Mouse (Mus musculus) hindbrain, embryonic 14.5 days (tissue): ENCODE results near the gene Ing4. TPM values are rescaled to one million over a fixed set of nuclear protein-coding genes. Genes with fewer than 3 reads are reported as not detected.

ENCODE experiments used
- ATAC-seq: fragments of 200-750 bp; cut with Nextera tagmentation; 2 replicates; pipeline ENCODE4 v1.8.0; 2017; ENCODE audit warnings: moderate number of reproducible peaks, mild to moderate bottlenecking, moderate TSS enrichment, moderate library complexity; ENCODE audit not compliant: low FRiP score
- DNase-seq: peaks from one replicate; pipeline ENCODE4 v3.0.0-alpha.2; 2015; ENCODE audit warnings: low spot score
- H3K27ac ChIP-seq: fragments of 300-500 bp; sonication (generic); 2 replicates; pipeline ENCODE4 v1.5.1; 2014; ENCODE audit warnings: mild to moderate bottlenecking, moderate library complexity
- H3K27me3 ChIP-seq: fragments of 300-500 bp; sonication (generic); 2 replicates; pipeline ENCODE4 v1.6.1; 2014; ENCODE audit warnings: mild to moderate bottlenecking, low read length, mixed read lengths; ENCODE audit not compliant: control insufficient read depth, insufficient read depth
- H3K36me3 ChIP-seq: fragments of 300-500 bp; sonication (generic); replicated peaks from 2 replicates; pipeline ENCODE4 v1.6.1; 2014; ENCODE audit not compliant: control insufficient read depth, insufficient read depth
- H3K4me1 ChIP-seq: fragments of 300-500 bp; sonication (generic); replicated peaks from 2 replicates; pipeline ENCODE4 v1.6.1; 2014; ENCODE audit warnings: antibody characterized with exemption, low read length, mixed read lengths; ENCODE audit not compliant: control insufficient read depth, insufficient read depth
- H3K4me2 ChIP-seq: fragments of 300-500 bp; sonication (generic); replicated peaks from 2 replicates; pipeline ENCODE4 v1.6.1; 2014; ENCODE audit warnings: mild to moderate bottlenecking, moderate library complexity
- H3K4me3 ChIP-seq: fragments of 300-500 bp; sonication (generic); replicated peaks from 2 replicates; pipeline ENCODE4 v1.5.1; 2014; ENCODE audit warnings: mild to moderate bottlenecking, low read length
- H3K9ac ChIP-seq: fragments of 300-500 bp; sonication (generic); 2 replicates; pipeline ENCODE4 v1.6.1; 2014
- H3K9me3 ChIP-seq: fragments of 300-500 bp; sonication (generic); 2 replicates; pipeline ENCODE4 v1.6.1; 2016; ENCODE audit warnings: low read length; ENCODE audit not compliant: control insufficient read depth
- WGBS: fragments of 180-500 bp; shearing (Covaris S2); extraction: QIAGEN DNeasy Blood & Tissue Kit; methylation state at CpG from one replicate; pipeline ENCODE4 v1.1.7; 2014; 5-methylcytosine and 5-hydroxymethylcytosine counted together
- polyA plus RNA-seq: library from polyadenylated mRNA; unstranded; fragments of >200 nt; fragmentation: Nextera tagmentation; extraction: Ambion mirVana; gene quantifications from 2 replicates; pipeline ENCODE4 v1.2.1, GENCODE M21; 2014

Ing4 gene
- polyA plus RNA-seq, 1 experiment from 2014 or later: 112 TPM

DNA sequence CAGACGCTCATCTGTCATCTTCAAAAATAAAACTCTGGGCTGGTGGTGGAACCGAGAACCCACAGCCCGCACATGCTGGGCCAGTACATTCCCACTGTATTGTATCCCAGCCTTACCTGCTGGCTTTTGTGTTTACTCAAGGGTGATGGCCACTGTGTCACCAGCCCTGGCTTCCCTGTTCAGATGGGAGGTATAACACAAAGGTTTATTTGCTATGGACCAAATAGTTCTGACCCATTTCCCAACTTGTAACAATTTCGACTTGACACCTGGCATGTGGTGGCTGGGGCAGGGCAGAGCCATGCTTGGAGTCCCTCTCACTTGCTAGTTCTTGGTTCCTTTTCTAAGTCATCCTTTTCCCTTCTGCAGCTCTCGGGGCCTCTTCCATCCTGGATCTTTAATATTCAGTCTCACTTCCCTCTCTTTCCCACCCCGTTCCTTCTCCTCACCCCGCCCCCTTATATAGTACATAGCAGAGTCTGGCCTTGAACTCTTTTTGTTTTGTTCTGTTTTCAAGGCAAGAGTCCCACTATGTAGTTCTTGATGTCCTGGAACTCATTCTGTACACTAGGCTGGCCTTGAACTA is 43.3 kb downstream of the Ing4 start:
- Histone ChIP-seq H3K36me3 (no peaks in the 10 kb centered on the region), H3K4me2 (no peak overlapping the region), H3K4me1 (peaks cover 5% of the 10 kb centered on the region), H3K9ac (no peak overlapping the region), H3K27me3 (no peaks in the 10 kb centered on the region), H3K27ac (no peak overlapping the region), H3K4me3 (no peak overlapping the region), H3K9me3 (no peaks in the 10 kb centered on the region)
- no peak for DNase-seq
- no peak for ATAC-seq
- 88% methylated on average over 7 of the region's 7 CpGs for WGBS

DNA sequence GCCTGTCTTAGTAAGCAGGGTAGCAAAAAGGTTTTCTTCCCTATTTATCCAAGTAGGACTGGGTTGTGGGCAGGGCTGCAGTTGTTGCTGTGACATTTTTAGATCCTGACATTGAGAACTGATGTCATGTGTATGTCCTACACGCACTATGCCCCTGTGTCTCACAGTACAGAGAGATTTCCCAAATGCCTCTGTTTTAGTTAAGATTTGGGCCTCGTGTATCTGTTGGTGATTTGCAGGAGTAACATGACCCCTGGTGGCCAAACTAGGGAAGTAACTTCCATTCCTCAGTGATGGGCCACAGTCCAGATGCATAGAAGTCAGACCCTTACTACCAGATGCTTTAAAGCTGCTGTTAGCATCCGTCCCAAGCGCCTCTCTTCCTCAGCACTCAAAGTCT is 44.9 kb downstream of the Ing4 start:
- 3% methylated on average over 4 of the region's 4 CpGs for WGBS
- H3K4me3 ChIP-seq: no peak overlapping the region
- peak; percentile 12; the same call in 1 of the 2 replicates for ATAC-seq
- no peaks in the 10 kb centered on the region for H3K36me3 ChIP-seq
- no peak overlapping the region for H3K27ac ChIP-seq
- H3K27me3 ChIP-seq: no peaks in the 10 kb centered on the region
- H3K4me2 ChIP-seq: no peak overlapping the region
- no peak overlapping the region for H3K9ac ChIP-seq
- no peaks in the 10 kb centered on the region for H3K9me3 ChIP-seq
- peaks cover 13% of the 10 kb centered on the region for H3K4me1 ChIP-seq
- DNase-seq: peak; percentile 82

DNA sequence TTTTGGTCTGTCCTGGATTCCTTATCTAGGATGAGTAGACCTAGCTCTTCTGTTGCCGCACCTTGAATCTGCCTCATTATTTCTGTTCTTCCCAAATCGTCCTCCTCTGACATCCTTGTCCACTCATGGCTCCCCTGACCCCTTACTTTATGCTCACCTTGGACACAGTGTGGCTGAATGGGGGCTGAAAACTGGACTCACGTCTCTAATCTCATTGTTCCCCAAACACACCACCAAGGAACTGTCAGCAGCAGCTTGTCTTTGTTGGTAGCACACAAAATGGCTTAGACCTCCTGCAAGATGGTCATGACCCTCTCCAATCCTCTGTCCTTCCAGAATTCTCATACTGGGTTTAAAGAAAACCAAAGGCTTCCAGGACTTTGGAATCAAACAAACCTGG is 48.4 kb downstream of the Ing4 start:
- 69% methylated on average over 3 of the region's 3 CpGs for WGBS
- Histone ChIP-seq H3K36me3 (no peaks in the 10 kb centered on the region), H3K4me2 (no peak overlapping the region), H3K9ac (no peak overlapping the region), H3K4me1 (peaks cover 22% of the 10 kb centered on the region), H3K27me3 (no peaks in the 10 kb centered on the region), H3K27ac (peak overlapping the region; percentile 94), H3K4me3 (no peak overlapping the region), H3K9me3 (no peaks in the 10 kb centered on the region)
- DNase-seq (no peak), ATAC-seq (no peak)

DNA sequence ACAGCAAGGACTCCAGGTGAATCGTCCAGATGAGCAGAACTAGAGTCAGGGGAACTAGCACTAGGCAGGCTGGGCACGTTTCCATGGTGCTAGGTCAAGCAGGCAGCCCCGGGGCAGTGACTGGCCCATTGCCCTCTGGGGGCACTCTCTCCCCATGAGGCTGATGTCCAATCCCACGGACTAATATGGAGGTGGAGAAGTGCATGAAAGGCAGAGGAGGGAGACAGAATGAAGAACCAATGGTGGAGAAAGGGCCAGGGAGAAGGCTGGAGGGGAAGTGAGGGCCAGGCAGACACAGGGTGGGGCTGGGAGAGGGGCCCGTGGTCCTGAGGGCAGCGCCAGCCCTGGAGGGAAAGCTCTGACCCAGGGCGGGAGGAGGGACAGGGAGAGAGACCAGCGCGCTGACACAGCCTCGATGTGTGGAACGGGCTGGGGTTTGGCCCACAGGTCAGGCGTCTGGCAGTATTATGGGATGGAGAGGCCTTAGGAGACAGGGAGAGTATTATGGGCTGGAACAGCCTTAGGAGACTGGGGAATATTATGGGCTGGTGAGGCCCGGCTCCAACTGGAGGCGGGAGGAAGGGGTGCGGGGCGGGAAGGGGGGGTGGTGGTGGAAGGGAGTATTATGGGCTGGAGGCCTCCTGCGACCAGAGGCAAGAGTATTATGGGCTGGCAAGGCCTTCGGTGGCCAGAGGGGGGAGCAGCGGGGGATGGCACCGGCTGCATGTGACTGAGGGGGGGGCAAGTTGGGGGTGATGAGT is 49.2 kb downstream of the Ing4 start:
- peak overlapping the region; percentile 48; the same call in 1 of the 2 replicates for H3K4me2 ChIP-seq
- DNase-seq (peak; percentile 76), ATAC-seq (peak; percentile 86)
- no peak overlapping the region for H3K4me3 ChIP-seq
- no peaks in the 10 kb centered on the region for H3K36me3 ChIP-seq
- H3K4me1 ChIP-seq: peaks cover 22% of the 10 kb centered on the region
- no peaks in the 10 kb centered on the region for H3K9me3 ChIP-seq
- WGBS: under 1% methylated on average over 20 of the region's 20 CpGs
- peak overlapping the region; percentile 94 for H3K27ac ChIP-seq
- peak overlapping the region; percentile 35 for H3K9ac ChIP-seq
- no peaks in the 10 kb centered on the region for H3K27me3 ChIP-seq

DNA sequence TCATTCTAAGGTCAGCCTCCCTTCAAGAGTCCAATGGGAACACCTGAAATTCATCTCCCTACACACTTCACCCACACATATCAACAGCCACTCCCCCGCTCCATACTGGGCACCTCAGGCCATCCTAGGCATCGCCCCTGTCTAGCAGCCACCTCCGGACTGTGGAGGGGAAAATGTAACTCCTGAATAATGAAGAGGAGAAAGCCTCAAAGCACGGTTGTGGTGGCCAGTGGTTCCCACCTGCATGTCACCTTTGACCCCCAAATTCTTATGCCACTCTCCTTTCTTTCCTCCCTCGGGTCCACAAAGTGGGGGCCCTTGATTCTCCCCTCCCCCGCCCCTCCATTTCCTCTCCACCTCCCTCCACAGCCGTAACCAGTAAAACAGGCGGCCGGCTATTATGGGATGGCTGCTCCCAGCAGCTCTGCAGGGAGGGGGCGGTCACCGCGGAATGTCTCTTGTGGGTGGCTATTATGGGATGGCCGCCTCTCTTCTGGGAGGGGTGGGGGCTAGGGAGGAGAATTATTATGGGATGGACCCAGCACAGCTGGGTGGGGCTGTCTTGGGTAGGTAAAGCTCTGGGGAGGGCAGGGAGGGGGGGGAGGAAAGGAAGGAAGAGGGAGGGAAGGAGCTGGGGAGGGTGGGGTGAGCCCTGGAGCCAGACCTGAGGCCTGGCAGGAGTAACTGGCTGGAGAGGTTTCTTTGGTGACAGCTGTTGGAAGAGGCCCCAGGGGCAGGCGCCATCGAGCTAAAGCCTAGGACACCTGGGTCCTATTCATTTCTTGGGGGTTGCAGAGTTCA is 50.2 kb downstream of the Ing4 start:
- Histone ChIP-seq H3K36me3 (no peaks in the 10 kb centered on the region), H3K9ac (peak overlapping the region; percentile 49), H3K27me3 (no peaks in the 10 kb centered on the region), H3K27ac (peak overlapping the region; percentile 94), H3K4me2 (peak overlapping the region; percentile 48), H3K4me1 (peaks cover 22% of the 10 kb centered on the region), H3K9me3 (no peaks in the 10 kb centered on the region), H3K4me3 (peak overlapping the region; percentile 2; the same call in 1 of the 2 replicates)
- WGBS: 3% methylated on average over 14 of the region's 15 CpGs
- peak; percentile 79 for ATAC-seq
- DNase-seq: peak; percentile 47

DNA sequence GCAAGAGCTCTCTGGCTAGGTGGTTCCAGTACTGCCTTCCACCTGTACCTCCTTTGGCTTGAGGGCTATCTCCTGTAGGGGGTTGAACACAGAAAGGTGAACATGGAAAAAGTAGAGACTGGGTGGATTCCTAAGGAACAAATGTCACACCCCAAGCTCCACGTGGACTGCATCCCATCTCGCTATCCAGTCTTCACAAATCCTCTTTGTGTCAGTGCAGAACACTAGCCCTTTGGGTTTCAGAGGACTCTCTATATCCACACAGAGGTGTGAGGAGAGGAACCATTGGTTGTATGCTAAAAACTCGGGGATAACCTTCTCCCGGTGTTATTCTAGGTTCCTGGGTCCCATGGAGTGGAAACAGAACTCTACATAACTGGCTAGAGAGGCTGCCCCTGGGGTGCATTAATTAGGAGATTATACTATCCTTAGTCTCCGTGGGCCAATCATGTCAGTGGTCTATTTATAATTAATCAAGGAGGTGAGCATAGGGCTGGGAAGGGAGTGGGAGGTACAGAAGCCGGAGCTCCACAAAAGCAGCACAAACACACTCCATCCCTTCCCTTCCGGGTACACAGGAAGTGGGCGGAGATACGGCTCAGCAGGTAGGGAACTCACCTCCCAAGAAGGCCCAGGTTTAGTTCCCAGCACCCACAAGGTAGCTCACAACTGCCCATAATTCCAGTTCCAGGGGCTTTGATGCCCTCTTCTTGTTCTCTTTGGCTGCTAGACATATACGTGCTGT is 51.0 kb downstream of the Ing4 start:
- Histone ChIP-seq H3K27ac (peak overlapping the region; percentile 94), H3K4me1 (peaks cover 25% of the 10 kb centered on the region), H3K4me2 (peak overlapping the region; percentile 48), H3K9ac (peak overlapping the region; percentile 49), H3K9me3 (no peaks in the 10 kb centered on the region), H3K36me3 (no peaks in the 10 kb centered on the region), H3K27me3 (no peaks in the 10 kb centered on the region), H3K4me3 (no peak overlapping the region)
- ATAC-seq (no peak), DNase-seq (no peak)
- 51% methylated on average over 10 of the region's 10 CpGs for WGBS

DNA sequence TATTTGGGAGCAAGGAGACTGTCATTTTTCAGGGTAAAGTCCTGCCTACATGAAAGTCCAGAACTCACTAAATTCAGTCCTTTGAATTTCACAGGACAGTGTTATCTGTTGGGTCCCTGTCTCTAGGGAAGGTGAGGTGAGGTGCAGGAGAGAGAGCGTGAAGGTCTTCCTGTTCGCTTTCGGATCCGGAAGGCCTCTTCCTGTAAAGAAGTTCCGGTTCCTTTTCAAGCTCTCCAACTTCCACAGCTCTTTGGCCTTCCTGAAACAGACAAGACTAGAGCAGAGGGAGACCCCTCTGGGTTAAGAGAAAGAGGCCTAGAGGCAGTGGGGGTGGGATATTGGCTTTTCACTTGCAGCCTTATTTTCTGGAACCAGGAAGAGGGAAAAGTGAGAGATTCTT is 52.8 kb downstream of the Ing4 start:
- ATAC-seq (no peak), DNase-seq (no peak)
- Histone ChIP-seq H3K4me1 (peaks cover 28% of the 10 kb centered on the region), H3K9ac (no peak overlapping the region), H3K27me3 (no peaks in the 10 kb centered on the region), H3K27ac (no peak overlapping the region), H3K4me3 (no peak overlapping the region), H3K36me3 (no peaks in the 10 kb centered on the region), H3K9me3 (no peaks in the 10 kb centered on the region), H3K4me2 (no peak overlapping the region)
- 94% methylated on average over 5 of the region's 5 CpGs for WGBS

DNA sequence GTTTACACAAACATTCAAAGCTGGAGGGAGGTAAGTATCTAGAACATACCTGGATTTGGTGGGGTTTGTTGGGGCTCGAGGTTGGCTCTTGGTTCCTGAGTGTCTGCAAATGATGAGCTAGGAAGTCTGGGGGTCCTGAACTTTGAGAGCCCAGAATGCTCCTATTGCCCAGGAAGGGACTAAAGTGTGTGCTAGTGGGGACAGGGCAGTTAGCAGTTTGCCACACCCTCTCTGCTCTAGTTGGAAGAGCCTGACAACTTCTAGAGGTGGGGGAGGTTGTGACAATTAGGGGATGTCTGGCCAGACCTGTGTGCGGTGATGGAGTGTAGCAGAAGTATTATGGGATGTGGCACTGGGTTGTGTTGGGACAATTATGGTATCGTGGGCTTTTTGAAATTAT is 55.3 kb downstream of the Ing4 start:
- H3K27me3 ChIP-seq: no peaks in the 10 kb centered on the region
- peak overlapping the region; percentile 96 for H3K27ac ChIP-seq
- no peak overlapping the region for H3K9ac ChIP-seq
- H3K4me1 ChIP-seq: peaks cover 38% of the 10 kb centered on the region
- ATAC-seq (no peak), DNase-seq (no peak)
- no peaks in the 10 kb centered on the region for H3K9me3 ChIP-seq
- 63% methylated on average over 3 of the region's 3 CpGs for WGBS
- peaks cover 17% of the 10 kb centered on the region; the same call in 1 of the 2 replicates for H3K36me3 ChIP-seq
- no peak overlapping the region for H3K4me3 ChIP-seq
- H3K4me2 ChIP-seq: peak overlapping the region; percentile 81; the same call in 1 of the 2 replicates
